Mouse (Mus musculus) forebrain, postnatal 0 days (tissue): ENCODE data around the gene Cdc42bpa. TPM values are rescaled to one million over a fixed set of nuclear protein-coding genes. Genes with fewer than 3 reads are reported as not detected.

Source experiments
- ATAC-seq: fragments of 200-750 bp; cut with Nextera tagmentation; 2 replicates; pipeline ENCODE4 v1.8.0; 2017; ENCODE audit warnings: mild to moderate bottlenecking, moderate library complexity
- DNase-seq: peaks from one replicate; pipeline ENCODE4 v3.0.0-alpha.2; 2015
- H3K27ac ChIP-seq: fragments of 300-500 bp; sonication (generic); 2 replicates; pipeline ENCODE4 v1.5.1; 2014; ENCODE audit warnings: low read depth, mild to moderate bottlenecking, antibody characterized with exemption, low read length, moderate library complexity, mixed read lengths
- H3K27me3 ChIP-seq: fragments of 300-500 bp; sonication (generic); 2 replicates; pipeline ENCODE4 v1.6.1; 2014; ENCODE audit warnings: mild to moderate bottlenecking, low read length, mixed read lengths; ENCODE audit not compliant: insufficient read depth
- H3K36me3 ChIP-seq: fragments of 300-500 bp; sonication (generic); 2 replicates; pipeline ENCODE4 v1.6.1; 2014; ENCODE audit warnings: mild to moderate bottlenecking, moderate library complexity; ENCODE audit not compliant: insufficient read depth
- H3K4me1 ChIP-seq: fragments of 300-500 bp; sonication (generic); 2 replicates; pipeline ENCODE4 v1.6.1; 2014; ENCODE audit warnings: antibody characterized with exemption; ENCODE audit not compliant: insufficient read depth
- H3K4me2 ChIP-seq: fragments of 300-500 bp; sonication (generic); 2 replicates; pipeline ENCODE4 v1.6.1; 2014; ENCODE audit warnings: low read depth, mild to moderate bottlenecking, moderate library complexity
- H3K4me3 ChIP-seq: fragments of 300-500 bp; sonication (generic); 2 replicates; pipeline ENCODE4 v1.5.1; 2014; ENCODE audit warnings: low read depth, low read length, mixed read lengths
- H3K9ac ChIP-seq: fragments of 300-500 bp; sonication (generic); 2 replicates; pipeline ENCODE4 v1.6.1; 2014; ENCODE audit warnings: mild to moderate bottlenecking
- H3K9me3 ChIP-seq: fragments of 300-500 bp; sonication (generic); 2 replicates; pipeline ENCODE4 v1.6.1; 2016; ENCODE audit warnings: low read length
- CTCF ChIP-seq: sonication (generic); IDR thresholded peaks from 2 replicates; pipeline ENCODE4 v1.5.1; 2016; ENCODE audit warnings: antibody characterized with exemption, control low read depth, low read depth
- WGBS: fragments of 180-500 bp; shearing (Covaris S2); extraction: QIAGEN DNeasy Blood & Tissue Kit; methylation state at CpG from one replicate; pipeline ENCODE4 v1.1.7; 2014; 5-methylcytosine and 5-hydroxymethylcytosine counted together
- polyA plus RNA-seq: library from polyadenylated mRNA; unstranded; fragments of >200 nt; fragmentation: Nextera tagmentation; extraction: Ambion mirVana; gene quantifications from 2 replicates; pipeline ENCODE4 v1.2.1, GENCODE M21; 2015
- total RNA-seq: library from RNA; depleted of rRNA; stranded (reverse); fragments of >200 nt; gene quantifications from 2 replicates; pipeline ENCODE4 v1.2.3, GENCODE M21; 2014

The Cdc42bpa gene
- total and polyA plus RNA-seq, 2 experiments from 2014 or later: 25.2 to 111 TPM

- no peak for DNase-seq
- WGBS: 92% methylated on average over 10 of the region's 10 CpGs
- Histone ChIP-seq H3K4me1 (no peaks in the 10 kb centered on the region), H3K36me3 (no peaks in the 10 kb centered on the region), H3K27me3 (no peaks in the 10 kb centered on the region), H3K4me2 (no peak overlapping the region), H3K4me3 (no peak overlapping the region), H3K9me3 (no peaks in the 10 kb centered on the region), H3K9ac (no peak overlapping the region), H3K27ac (no peak overlapping the region)
- TF ChIP-seq CTCF: no peak
- no peak for ATAC-seq
Observed at GRCm38 (mm10) chr1:179945017-179945416, 15.3 kb upstream of the Cdc42bpa start.

- no peak for ATAC-seq
Observed at GRCm38 (mm10) chr1:179946616-179947015, 13.7 kb upstream of the Cdc42bpa start.

GRCm38 (mm10) chr1:179947653-179948052, 12.6 kb upstream of the Cdc42bpa start:
- Histone ChIP-seq H3K36me3 (no peaks in the 10 kb centered on the region), H3K9ac (no peak overlapping the region), H3K9me3 (no peaks in the 10 kb centered on the region), H3K27ac (no peak overlapping the region), H3K27me3 (no peaks in the 10 kb centered on the region), H3K4me2 (no peak overlapping the region), H3K4me3 (no peak overlapping the region), H3K4me1 (no peaks in the 10 kb centered on the region)
- DNase-seq: no peak
- no peak for TF ChIP-seq CTCF
- no peak for ATAC-seq
- 87% methylated on average over 2 of the region's 2 CpGs for WGBS

More at GRCm38 (mm10) chr1:179946616-179947015, 13.7 kb upstream of the Cdc42bpa start:
- H3K27me3 ChIP-seq: no peaks in the 10 kb centered on the region
- H3K9ac ChIP-seq: no peak overlapping the region
- DNase-seq: no peak
- H3K27ac ChIP-seq: no peak overlapping the region
- H3K4me2 ChIP-seq: no peak overlapping the region
- no peak for TF ChIP-seq CTCF
- no peaks in the 10 kb centered on the region for H3K36me3 ChIP-seq
- no peaks in the 10 kb centered on the region for H3K9me3 ChIP-seq
- no peak overlapping the region for H3K4me3 ChIP-seq
- WGBS: 55% methylated on average over 2 of the region's 2 CpGs
- no peaks in the 10 kb centered on the region for H3K4me1 ChIP-seq

GRCm38 (mm10) chr1:179951597-179951996, 8.7 kb upstream of the Cdc42bpa start:
- no peak overlapping the region for H3K4me2 ChIP-seq
- H3K4me1 ChIP-seq: no peaks in the 10 kb centered on the region
- no peak overlapping the region for H3K27ac ChIP-seq
- H3K4me3 ChIP-seq: no peak overlapping the region
- peak; percentile 36; the same call in 1 of the 2 replicates for ATAC-seq
- 31% methylated on average over 7 of the region's 7 CpGs for WGBS
- no peak overlapping the region for H3K9ac ChIP-seq
- no peak for TF ChIP-seq CTCF
- H3K27me3 ChIP-seq: no peaks in the 10 kb centered on the region
- H3K36me3 ChIP-seq: no peaks in the 10 kb centered on the region
- no peaks in the 10 kb centered on the region for H3K9me3 ChIP-seq
- no peak for DNase-seq

- 75% methylated on average over 3 of the region's 3 CpGs for WGBS
- no peak overlapping the region for H3K4me3 ChIP-seq
Observed at GRCm38 (mm10) chr1:179953251-179953650, 7.0 kb upstream of the Cdc42bpa start.

GRCm38 (mm10) chr1:179957431-179957830, 2.8 kb upstream of the Cdc42bpa start:
- ATAC-seq: no peak
- Histone ChIP-seq H3K36me3 (no peaks in the 10 kb centered on the region), H3K4me1 (peaks cover 2% of the 10 kb centered on the region; the same call in 1 of the 2 replicates), H3K9me3 (no peaks in the 10 kb centered on the region), H3K27me3 (no peaks in the 10 kb centered on the region), H3K4me2 (no peak overlapping the region), H3K9ac (no peak overlapping the region), H3K27ac (no peak overlapping the region), H3K4me3 (no peak overlapping the region)
- TF ChIP-seq CTCF: no peak
- DNase-seq: no peak
- WGBS: 15% methylated on average over 3 of the region's 3 CpGs

More at GRCm38 (mm10) chr1:179953251-179953650, 7.0 kb upstream of the Cdc42bpa start:
- Histone ChIP-seq H3K4me2 (no peak overlapping the region), H3K27me3 (no peaks in the 10 kb centered on the region), H3K9ac (no peak overlapping the region), H3K4me1 (no peaks in the 10 kb centered on the region), H3K27ac (no peak overlapping the region), H3K9me3 (no peaks in the 10 kb centered on the region), H3K36me3 (no peaks in the 10 kb centered on the region)
- ATAC-seq: no peak
- TF ChIP-seq CTCF: no peak
- no peak for DNase-seq

- TF ChIP-seq CTCF: no peak
- WGBS: 6% methylated on average over 32 of the region's 41 CpGs
- H3K4me3 ChIP-seq: peak overlapping the region; percentile 89
- H3K27ac ChIP-seq: peak overlapping the region; percentile 98
- no peaks in the 10 kb centered on the region for H3K9me3 ChIP-seq
- DNase-seq (peak; percentile 58), ATAC-seq (peak; percentile 1; the same call in 1 of the 2 replicates)
- no peaks in the 10 kb centered on the region for H3K36me3 ChIP-seq
- H3K4me2 ChIP-seq: peak overlapping the region; percentile 80
- no peaks in the 10 kb centered on the region for H3K27me3 ChIP-seq
- H3K4me1 ChIP-seq: peaks cover 8% of the 10 kb centered on the region
- peak overlapping the region; percentile 92 for H3K9ac ChIP-seq
Observed at GRCm38 (mm10) chr1:179958871-179959720, 1.2 kb upstream of the Cdc42bpa start.
